Mouse (Mus musculus): ENCODE results near the gene Cfap69.

DNA sequence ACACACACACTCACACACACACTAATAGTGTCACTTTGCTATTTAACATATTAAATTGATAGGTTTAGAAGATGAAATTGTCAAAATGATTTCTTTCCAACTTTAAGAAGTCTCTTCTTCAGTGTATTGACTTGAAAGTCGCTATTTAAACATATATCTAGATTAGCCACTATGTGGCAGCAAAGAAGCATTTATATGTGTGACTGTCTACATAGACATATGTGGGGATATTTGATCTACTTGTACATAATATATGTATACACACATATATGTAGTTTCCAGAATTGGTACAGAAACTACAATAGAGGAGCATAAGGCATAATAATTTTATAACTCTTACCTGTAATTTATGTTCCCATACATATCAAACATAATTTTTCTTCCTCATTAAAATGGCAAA is 17.9 kb downstream of the Cfap69 start:
- TF ChIP-seq USF1 (IDR thresholded peaks at IDR 0.05; ENCODE audit: low read depth) (no peak), MYOG (IDR thresholded peaks at IDR 0.05; ENCODE audit: control insufficient read depth, extremely low read depth, insufficient read length) (no peak), CEBPB (IDR thresholded peaks at IDR 0.05; ENCODE audit: low read depth) (no peak), MAX (IDR thresholded peaks at IDR 0.05) (no peak), CTCF (IDR thresholded peaks at IDR 0.05; ENCODE audit: control insufficient read depth, insufficient read depth, insufficient read length) (no peak), FOSL1 (IDR thresholded peaks at IDR 0.05; ENCODE audit: insufficient read depth, low read length, poor library complexity, severe bottlenecking) (no peak), MYOD1 (IDR thresholded peaks at IDR 0.05; ENCODE audit: control insufficient read depth, insufficient read length, low read depth) (no peak)
